Mouse (Mus musculus): ENCODE measurements around the gene Pld3. TPM values are rescaled to one million over a fixed set of nuclear protein-coding genes. Genes with fewer than 3 reads are reported as not detected.
A peak's percentile ranks its signal among the peaks of the same experiment; 100 is the strongest.
"Not testable (repeated sequence)": the region's sequence is repeated elsewhere in the genome, so short reads cannot be mapped to it uniquely, and the experiment has no call there.

Gene Pld3
- total RNA-seq, 2 experiments from 2014 or later, result 468 to 470 TPM

- DNase-seq (ENCODE audit: low spot score in 2 of 2), result peak; percentile 81 to 84
Observed at GRCm38 (mm10) chr7:27526039-27526827, 26.8 kb downstream of the Pld3 start.

- no peak for DNase-seq (ENCODE audit: low spot score in 2 of 2)
Observed at GRCm38 (mm10) chr7:27523805-27524204, 29.2 kb downstream of the Pld3 start.

- no peak for DNase-seq (ENCODE audit: low spot score in 2 of 2)
Observed at GRCm38 (mm10) chr7:27522967-27523366, 30.1 kb downstream of the Pld3 start, which contains the start of gene Hipk4. TSS of gene Hipk4 (plus strand) at chr7:27523267.

- DNase-seq (ENCODE audit: low spot score in 2 of 2), result no peak
Observed at GRCm38 (mm10) chr7:27520599-27520998, 32.4 kb downstream of the Pld3 start.

- DNase-seq (ENCODE audit: low spot score in 2 of 2), result no peak
Observed at GRCm38 (mm10) chr7:27520104-27520503, 32.9 kb downstream of the Pld3 start.

- no peak for DNase-seq (ENCODE audit: low spot score in 2 of 2)
Observed at GRCm38 (mm10) chr7:27518314-27518713, 34.7 kb downstream of the Pld3 start.

- DNase-seq (ENCODE audit: low spot score in 2 of 2), result no peak
Observed at GRCm38 (mm10) chr7:27514961-27515360, 38.1 kb downstream of the Pld3 start.

- no peak for DNase-seq (ENCODE audit: low spot score in 2 of 2)
Observed at GRCm38 (mm10) chr7:27510809-27511208, 42.2 kb downstream of the Pld3 start.

GRCm38 (mm10) chr7:27508648-27509005, 44.4 kb downstream of the Pld3 start:
- DNase-seq (ENCODE audit: low spot score in 2 of 2), result peak; percentile 56 to 67

GRCm38 (mm10) chr7:27507711-27508647, 45.0 kb downstream of the Pld3 start:
- peak; percentile 89 to 93 for DNase-seq (ENCODE audit: low spot score in 2 of 2)

- no peak for DNase-seq (ENCODE audit: low spot score in 2 of 2)
Observed at GRCm38 (mm10) chr7:27506765-27507370, 46.1 kb downstream of the Pld3 start.

- DNase-seq (ENCODE audit: low spot score in 2 of 2), result no peak
Observed at GRCm38 (mm10) chr7:27501620-27502019, 51.4 kb downstream of the Pld3 start.

- DNase-seq (ENCODE audit: low spot score in 2 of 2), result no peak
Observed at GRCm38 (mm10) chr7:27499036-27499435, 54.0 kb downstream of the Pld3 start, which contains the start of gene Prx. TSS of gene Prx (plus strand) at chr7:27499324.

- not testable (repeated sequence) for DNase-seq (ENCODE audit: low spot score in 2 of 2)
Observed at GRCm38 (mm10) chr7:27494659-27495367, 58.2 kb downstream of the Pld3 start.

- no peak for DNase-seq (ENCODE audit: low spot score in 2 of 2)
Observed at GRCm38 (mm10) chr7:27493450-27493849, 59.6 kb downstream of the Pld3 start.

- DNase-seq (ENCODE audit: low spot score in 2 of 2), result no peak
Observed at GRCm38 (mm10) chr7:27493022-27493421, 60.0 kb downstream of the Pld3 start.

GRCm38 (mm10) chr7:27491856-27492255, 61.2 kb downstream of the Pld3 start:
- no peak for DNase-seq (ENCODE audit: low spot score in 2 of 2)

GRCm38 (mm10) chr7:27490543-27491329, 62.3 kb downstream of the Pld3 start:
- DNase-seq (ENCODE audit: low spot score in 2 of 2), result peak; percentile 83 to 87

GRCm38 (mm10) chr7:27490227-27490542, 62.8 kb downstream of the Pld3 start:
- no peak for DNase-seq (ENCODE audit: low spot score in 2 of 2)

- DNase-seq (ENCODE audit: low spot score in 2 of 2), result no peak
Observed at GRCm38 (mm10) chr7:27489270-27489869, 63.6 kb downstream of the Pld3 start.

All from layer of hippocampus, postnatal 10 days (tissue).